Mouse (Mus musculus) mouse embryonic stem cell (cell line): ENCODE data around the gene Stat5a.

Experiments used
- in situ Hi-C, 2 experiments: fragments of 300-500 bp; cut with MboI; formaldehyde crosslinking; loops; 1 replicate in 1 of 2; 3 replicates in 1 of 2; pipeline ENCODE4 v1.14.3; 2019 to 2020; ENCODE audit warnings: low sequenced_read_pairs in 2 of 2, low pct_unique_long_range_greater_than_20kb in 1 of 2, mixed read lengths in 1 of 2; ENCODE audit not compliant: unreplicated experiment in 1 of 2

Gene Stat5a

DNA sequence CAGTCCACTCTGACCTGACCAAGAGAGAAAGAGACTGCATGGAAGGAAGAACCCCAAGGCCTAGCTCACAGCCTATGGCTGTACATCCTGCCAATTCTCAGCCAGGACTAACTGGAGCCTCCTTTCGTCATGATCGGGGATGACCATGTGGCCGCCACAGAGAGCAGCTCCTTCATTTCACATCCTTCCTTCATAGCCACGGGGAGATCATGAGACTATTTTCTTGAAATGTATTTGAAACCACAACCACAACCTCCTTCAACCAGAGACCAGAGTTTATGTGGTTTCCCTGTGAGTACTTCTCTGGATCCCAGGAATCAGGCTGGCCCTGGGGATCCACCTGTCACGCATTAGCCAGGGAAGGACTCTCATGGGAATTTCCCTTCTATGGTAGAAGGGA lies 6.1 kb upstream of the Stat5a start:
- in situ Hi-C loops: loop anchor here (25.0 kb wide), 1 partner anchor 209 kb away; the partner anchor contains the start of gene Naglu (in 2 of the 2)

DNA sequence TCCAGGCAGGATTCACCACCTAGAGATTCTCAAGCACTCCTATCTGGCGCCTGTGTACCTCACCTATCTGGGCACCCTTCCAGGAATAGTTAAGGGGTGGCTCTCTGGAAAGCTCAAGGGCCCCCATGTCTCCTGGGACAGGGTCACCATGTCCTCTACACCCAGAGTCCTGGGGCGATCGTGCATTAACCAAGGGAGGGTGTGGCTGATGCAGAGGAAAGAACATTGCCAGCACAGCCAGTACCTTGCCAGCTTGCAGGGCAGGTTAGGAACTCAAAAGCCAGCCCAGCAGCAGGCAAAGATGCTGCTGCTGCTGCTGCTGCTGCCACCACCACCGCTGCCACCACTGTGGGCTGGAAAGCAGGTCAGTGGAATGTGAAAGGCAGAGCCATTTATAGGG lies 4.9 kb upstream of the Stat5a start:
- in situ Hi-C loops: loop anchor here (25.0 kb wide), 1 partner anchor 208 kb away; the partner anchor contains the start of gene Naglu (in 2 of the 2)

DNA sequence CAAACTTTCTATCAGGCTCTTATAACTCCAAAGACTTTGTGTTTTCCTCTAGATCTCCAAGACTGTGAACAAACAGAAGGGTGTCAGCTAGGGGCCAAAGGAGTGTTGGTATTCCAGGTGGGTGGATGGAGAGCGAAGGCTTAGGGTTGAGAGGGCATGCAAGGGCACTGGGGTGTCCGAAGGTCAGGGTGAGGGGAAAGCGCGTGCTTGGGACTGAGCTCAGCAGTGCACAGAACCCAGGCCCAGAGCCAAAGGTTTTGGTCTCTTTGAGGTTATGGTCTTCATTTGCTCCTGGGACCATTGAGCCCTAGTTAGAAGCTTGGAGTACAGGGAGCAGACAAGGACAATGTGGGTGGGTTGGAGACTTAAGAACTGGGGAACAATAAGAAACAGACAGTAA lies 4.0 kb upstream of the Stat5a start:
- in situ Hi-C loops: loop anchor here (25.0 kb wide), 1 partner anchor 207 kb away; the partner anchor contains the start of gene Naglu (in 2 of the 2)

DNA sequence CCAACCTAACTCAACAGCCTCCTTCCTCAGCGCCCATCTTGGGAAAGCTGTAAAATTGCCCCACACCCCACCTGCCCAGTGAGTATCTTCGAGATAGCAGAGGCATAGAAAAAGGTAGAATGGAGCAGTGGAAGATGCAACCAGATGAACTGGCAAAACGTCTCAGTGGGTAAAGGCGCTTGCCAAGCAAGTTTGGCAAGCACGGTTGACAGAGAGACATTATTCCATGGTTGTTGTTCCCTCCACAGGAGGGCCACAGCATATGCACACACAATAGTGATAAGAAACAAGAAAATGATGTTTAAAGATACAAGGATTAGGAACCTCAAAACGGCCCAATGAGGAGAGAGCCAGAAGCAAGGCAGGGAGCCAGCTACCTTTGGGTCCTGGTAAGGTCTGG lies 1.2 kb upstream of the Stat5a start:
- in situ Hi-C loops: loop anchor here (25.0 kb wide), 1 partner anchor 204 kb away; the partner anchor contains the start of gene Naglu (in 2 of the 2)

DNA sequence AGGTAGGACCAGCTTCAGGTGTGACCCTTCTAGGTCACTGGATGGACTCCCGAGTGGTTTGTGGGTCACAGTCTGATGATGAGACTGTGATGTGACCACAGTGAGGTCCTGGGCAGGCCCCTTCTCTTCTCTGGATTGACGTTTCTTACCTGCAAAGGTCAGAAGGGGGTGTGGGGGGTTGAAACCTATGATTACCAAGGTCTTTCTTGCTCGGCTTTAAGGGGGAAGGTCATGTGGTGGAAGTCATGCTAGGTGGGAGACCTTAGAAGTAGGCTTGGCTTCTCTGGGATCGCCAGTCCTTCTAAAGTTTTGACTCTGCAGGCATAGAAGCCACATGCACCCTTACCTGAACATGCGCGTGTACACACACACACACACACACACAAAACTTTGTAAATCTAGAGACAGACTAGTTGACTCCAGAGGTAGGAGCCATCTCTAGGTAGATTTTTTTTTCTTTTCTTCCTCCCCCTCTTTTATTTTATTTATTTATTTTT lies 476 bp downstream of the Stat5a start:
- in situ Hi-C loops: loop anchor here (25.0 kb wide), 1 partner anchor 203 kb away; the partner anchor contains the start of gene Naglu (in 2 of the 2)

DNA sequence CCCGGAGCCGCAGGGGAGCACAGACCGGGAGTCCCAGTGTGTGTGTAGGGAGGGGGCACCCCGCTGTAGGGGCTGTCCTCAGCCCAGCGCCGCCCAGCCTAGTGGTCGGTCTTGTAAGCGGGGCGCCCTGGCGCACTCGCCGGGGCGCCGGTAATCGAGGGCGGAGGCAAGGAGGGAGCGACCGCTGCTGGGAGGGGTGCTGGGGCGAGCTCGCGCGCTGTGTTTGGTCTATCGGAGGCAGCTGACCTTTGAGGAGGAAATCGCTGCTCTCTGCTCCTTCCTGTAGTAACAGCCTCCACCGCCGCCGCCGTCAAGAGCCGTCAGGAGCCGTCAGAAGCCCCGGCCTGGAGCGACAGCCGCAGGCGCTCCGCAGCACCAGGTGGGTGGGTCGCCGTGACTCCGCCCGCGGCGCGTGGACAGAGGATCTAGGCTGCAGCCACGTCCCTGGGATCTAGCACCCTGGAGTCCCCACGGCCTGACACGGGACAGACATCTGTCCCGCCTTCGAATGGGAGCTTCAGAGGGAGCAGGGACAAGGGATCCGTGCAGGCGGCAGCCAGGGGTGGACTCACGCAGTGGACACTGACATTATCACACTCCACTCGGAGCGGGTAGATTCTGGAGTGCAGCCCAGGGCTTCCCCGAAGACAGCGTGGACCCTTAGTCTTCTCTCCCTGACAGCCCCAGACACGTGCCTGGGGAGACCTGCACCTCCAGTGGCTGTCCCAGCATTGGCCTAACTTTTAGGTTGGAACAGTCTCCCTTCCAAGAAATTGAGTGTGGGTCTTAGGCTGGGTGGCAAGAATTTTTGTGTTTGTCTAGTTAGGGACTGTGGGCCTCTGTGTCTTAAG lies 1.3 kb downstream of the Stat5a start:
- in situ Hi-C loops: loop anchor here (25.0 kb wide), 1 partner anchor 202 kb away; the partner anchor contains the start of gene Naglu (in 2 of the 2)

DNA sequence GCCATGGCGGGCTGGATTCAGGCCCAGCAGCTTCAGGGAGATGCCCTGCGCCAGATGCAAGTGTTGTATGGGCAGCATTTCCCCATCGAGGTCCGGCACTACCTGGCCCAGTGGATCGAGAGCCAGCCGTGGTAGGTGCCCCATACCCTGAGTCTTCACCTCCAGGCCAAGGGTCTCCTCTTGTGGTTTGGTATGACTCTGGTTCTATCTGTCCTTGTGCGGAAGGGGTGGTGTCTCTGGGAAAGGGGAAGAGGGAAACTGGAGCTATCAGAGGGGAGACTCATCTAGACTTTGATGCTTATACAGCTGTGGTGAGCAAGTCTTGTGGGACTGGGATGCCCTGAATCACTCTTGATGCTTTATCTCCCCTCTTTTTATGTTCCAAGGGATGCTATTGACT lies 2.2 kb downstream of the Stat5a start:
- in situ Hi-C loops: loop anchor here (25.0 kb wide), 1 partner anchor 201 kb away; the partner anchor contains the start of gene Naglu (in 2 of the 2)

DNA sequence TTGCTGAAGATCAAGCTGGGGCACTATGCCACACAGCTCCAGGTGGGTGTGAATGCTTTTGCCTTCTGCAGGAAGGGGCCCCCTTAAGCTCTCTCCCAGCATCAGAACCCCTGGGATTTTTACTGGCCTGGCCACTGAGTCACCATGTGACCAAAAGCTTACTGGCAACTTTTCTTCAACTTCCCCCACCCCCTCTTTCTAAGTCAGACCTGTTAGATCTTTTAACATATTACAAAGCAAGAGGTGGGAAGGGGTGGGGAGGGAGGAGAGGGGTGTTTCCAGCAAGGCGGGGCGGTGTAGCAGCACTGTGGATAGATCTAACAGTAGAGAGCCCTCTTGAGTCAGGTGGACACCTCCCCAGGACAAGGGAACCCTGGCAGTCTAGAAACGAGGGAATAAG lies 2.7 kb downstream of the Stat5a start:
- in situ Hi-C loops: loop anchor here (25.0 kb wide), 1 partner anchor 200 kb away; the partner anchor contains the start of gene Naglu (in 2 of the 2)

DNA sequence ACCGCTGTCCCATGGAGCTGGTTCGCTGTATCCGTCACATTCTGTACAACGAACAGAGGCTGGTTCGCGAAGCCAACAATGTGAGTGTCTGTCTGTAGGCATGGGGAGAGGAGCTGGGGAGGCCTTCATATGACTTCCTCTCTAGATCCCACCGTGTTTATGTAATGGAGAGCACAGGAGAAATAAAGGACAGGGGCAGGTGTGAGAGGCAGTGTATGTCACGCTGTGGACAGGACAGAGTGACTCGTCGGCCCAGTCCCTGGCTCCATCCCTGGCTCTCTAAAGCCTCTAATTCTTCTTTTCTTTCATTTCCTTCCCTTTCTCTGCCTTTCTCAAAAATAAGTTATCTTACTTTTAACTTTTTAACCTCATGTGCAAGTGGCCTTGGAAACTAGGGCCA lies 4.0 kb downstream of the Stat5a start:
- in situ Hi-C loops: loop anchor here (25.0 kb wide), 1 partner anchor 199 kb away; the partner anchor contains the start of gene Naglu (in 2 of the 2)

DNA sequence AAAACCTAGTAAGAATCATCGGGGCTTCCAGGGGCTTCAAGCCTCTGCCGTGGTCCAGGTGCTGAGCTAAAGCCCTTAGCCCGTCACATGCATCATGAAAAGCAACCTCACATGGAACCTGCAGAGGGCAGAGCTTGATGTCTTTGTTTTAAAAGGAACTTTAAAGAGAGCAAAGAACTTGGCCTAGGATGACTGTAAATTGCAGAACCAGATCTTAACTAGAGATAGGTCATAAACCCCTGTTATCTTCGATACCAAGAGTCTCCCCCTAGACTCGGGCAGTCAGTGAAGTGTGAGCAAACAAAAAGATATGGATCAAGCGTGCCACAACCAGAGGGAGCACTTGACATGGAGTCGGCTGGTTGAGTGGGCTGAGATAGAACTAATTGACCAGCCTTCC lies 6.5 kb downstream of the Stat5a start:
- in situ Hi-C loops: loop anchor here (25.0 kb wide), 1 partner anchor 197 kb away; the partner anchor contains the start of gene Naglu (in 2 of the 2)

DNA sequence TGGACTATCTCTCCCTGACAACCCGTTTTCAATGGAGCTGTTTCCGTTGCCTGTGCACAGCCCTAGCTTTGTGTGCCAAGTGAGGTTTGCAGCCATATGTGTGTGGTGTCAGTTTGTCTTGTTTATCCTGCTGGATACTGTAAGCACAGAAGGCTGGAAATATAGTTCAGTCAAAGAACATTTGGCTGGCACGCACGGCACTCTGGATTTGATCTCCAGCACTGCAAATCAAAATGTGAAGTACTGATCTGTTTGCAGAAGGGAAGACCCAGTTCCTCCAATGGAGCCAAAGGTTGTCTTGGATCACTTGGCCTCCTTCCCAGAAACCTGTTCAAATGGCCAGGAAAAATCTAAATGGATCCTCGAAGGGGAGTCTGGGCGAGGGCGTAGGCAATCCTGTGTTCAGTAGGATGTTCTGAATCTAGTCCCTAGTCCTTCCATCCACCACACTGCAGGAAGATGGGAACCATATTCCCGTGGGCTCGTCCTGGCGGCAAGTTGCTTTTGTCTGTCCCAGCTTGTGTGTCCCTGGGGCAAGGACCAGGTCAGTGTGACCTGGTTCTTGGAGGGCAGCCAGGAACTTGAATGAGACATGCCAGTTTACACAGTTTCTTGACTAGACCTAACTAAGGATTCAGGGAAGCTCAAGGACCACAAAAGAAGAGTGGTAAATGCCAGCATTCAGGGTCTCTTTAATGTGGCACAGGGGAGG lies 11.3 kb downstream of the Stat5a start:
- in situ Hi-C loops: loop anchor here (25.0 kb wide), 1 partner anchor 192 kb away; the partner anchor contains the start of gene Naglu (in 2 of the 2)

DNA sequence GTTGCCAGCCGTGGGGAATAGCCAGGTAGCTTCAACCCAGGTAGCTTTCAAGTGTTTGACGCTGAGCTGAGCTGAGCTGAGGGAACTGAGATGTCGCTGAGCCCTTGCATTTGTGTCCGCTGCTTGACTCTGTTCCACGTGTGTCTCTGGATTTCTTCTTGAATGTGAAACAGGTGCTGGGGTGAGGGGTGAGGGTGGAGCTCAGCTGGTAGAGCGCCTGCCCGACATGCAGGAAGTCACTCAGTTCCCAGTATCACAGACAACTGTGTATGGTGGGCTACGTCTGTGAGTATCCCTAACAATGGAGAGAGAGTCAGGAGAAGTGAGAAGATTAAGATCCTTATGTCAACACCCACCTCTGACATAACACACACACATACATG lies 11.8 kb downstream of the Stat5a start:
- in situ Hi-C loops: loop anchor here (25.0 kb wide), 1 partner anchor 191 kb away; the partner anchor contains the start of gene Naglu (in 2 of the 2)

DNA sequence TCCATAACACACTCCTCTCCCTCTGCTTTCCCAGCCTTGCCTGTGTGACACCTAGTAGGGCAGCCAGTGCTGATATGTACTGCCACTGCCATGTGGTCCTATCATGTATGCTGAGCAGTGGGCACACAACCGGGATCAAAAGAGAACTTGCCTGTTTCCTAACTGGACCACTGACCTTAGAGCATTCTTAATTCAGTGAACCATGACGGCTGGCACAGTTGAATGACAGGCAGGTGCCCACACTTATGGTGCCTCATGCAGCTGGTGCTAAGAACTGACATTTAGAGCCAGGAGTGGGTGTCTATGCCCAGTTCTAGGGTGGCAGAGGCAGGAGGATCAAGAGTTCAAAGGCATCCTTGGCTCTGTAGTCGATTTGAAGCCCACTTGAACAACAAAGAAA lies 16.6 kb downstream of the Stat5a start:
- in situ Hi-C loops: no loop called here

DNA sequence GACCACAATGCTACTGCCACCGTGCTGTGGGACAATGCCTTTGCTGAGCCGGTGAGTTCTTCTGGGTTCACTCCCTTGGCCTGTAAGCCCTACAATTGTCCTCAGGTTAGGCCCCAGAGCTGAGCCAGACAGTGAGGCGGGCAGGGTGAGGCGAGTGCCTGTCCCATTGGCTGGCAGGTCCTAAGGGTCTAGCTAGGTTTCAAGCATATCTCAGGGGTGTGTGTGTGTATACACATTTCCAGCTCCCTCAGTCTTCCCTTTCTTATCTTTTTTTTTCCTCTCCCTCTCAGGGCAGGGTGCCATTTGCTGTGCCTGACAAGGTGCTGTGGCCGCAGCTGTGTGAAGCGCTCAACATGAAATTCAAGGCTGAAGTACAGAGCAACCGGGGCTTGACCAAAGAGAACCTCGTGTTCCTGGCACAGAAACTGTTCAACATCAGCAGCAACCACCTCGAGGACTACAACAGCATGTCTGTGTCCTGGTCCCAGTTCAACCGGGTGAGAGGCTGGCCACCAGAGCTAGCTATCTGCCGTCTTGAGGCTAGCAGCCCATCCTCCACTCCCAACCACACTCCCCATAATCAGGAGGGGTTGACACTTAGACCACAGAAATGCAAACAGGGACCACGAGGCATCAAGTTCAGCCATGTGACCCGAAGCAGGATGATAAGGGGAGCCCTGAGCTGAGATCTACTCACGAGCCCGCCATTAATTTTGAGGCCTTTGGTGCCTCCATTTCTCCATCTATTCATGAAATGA lies 20.3 kb downstream of the Stat5a start:
- in situ Hi-C loops: no loop called here

DNA sequence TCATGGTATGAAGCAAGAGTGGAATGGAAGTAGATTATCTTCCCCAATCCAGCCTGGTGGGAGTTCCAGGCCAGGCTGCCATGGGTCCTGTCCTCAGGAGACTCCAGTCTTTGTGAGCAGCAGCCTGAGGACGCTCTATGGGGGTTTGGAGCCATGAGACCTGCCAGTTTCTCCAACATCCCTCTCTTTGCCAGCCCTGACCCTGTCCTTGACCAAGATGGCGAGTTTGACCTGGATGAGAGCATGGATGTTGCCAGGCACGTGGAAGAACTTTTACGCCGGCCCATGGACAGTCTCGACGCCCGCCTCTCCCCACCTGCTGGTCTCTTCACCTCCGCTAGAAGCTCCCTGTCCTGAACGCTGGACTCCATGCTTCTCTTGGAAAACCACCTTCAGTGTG lies 24.5 kb downstream of the Stat5a start:
- in situ Hi-C loops: no loop called here

DNA sequence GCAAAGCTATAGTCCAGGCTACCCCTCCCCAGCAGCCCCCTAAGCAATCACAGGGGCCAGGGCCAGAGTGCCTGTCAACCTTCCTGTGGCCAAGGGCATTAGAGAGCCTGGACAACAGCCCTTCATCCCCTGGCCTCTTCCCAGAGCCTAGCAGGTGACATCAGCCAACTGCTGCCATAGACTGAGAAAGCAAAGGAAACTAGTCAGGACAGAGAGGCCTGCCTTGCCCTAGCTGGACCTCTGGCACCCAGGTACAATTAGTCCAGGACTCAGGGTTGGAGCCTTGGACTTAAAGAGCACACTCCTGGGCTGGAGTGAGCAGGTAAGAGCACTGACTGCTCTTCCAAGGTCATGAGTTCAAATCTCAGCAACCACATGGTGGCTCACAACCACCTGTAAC lies 26.3 kb downstream of the Stat5a start:
- in situ Hi-C loops: no loop called here

DNA sequence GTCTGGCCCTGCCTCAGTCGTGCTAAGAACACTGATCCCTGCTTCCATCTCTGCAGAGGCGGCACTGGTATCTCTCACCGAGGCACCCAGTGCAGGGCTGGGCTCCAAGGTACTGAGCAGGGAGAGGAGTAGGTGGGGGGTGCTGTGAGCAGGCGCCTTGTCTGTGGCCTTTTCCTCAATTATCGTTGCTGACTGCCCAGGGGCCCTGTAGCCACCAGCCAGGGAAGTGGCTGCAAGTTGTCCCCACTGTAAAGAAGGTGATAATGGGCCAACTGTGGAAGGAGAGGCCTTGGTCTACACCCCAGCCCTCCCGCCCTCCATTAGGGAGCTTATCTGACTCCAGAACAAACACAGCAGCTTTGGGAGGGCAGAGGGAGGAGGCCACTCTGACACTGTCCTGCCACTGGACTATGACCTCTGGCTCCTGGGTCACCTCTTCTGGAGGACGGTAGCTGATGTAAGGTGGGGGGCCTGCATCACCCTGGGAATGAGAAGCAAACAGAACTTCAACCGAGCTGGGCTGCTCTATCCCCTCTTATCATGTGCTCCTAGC lies 27.1 kb downstream of the Stat5a start:
- in situ Hi-C loops: no loop called here

DNA sequence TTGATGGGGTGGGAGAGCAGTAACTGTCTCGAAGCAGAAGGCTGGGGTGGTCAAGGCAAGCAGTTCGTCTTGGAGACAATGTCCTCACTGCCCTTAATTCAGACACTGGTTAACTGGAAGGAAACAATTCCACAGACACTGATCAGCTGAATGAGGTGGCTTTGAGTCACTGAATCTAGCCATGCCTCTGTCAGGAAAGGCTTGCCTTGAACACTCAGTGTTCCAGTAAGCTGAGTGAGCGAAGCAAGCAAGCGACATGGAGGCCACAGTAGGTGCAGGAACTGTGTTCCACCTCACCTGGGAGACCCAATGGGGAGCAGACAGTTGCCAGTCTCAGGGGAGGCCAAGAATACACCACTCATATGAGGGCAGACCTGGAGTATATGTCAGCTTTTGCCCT lies 28.1 kb downstream of the Stat5a start:
- in situ Hi-C loops: no loop called here
